ENCODE assay signal across 26 mouse cellular contexts in genomic region chr9:71254380-71254779, GRCm38 (mm10).
"Had no signal": no experiment of that assay in that cellular context is flagged by ENCODE, and none has a peak within 500 bp of the region (broad histone marks: within the 10 kb centered on the region; RNA-seq: fewer than 3 reads in every experiment).

No protein-coding gene starts in this region.

- H3K27ac ChIP-seq: gastrocnemius, adult 2 months; heart, embryonic 10.5 days; hindbrain, embryonic 10.5 days; hindbrain, embryonic 12.5 days; hindbrain, embryonic 14.5 days; kidney, embryonic 15.5 days; limb, embryonic 13.5 days; limb, embryonic 15.5 days; liver, embryonic 12.5 days had no signal

- H3K4me1 ChIP-seq: heart, embryonic 10.5 days; heart, embryonic 12.5 days; hindbrain, embryonic 10.5 days; hindbrain, embryonic 12.5 days; kidney, embryonic 15.5 days; limb, embryonic 13.5 days; limb, embryonic 15.5 days; liver, embryonic 12.5 days had no signal

- DNase-seq: forebrain, postnatal 0 days; gastrocnemius, adult 2 months; gastrocnemius, postnatal 10 days; gastrocnemius, postnatal 25 days; heart, adult 18-20 months; heart, postnatal 10 days; heart, postnatal 4 days; kidney, adult 11 months; kidney, adult 2 months; kidney, adult 9 months; kidney, postnatal 14 days; kidney, postnatal 36 days; layer of hippocampus, adult 9-11 months; layer of hippocampus, postnatal 36 days; left cerebral cortex, postnatal 4 days had no signal

- H3K9me3 ChIP-seq: heart, embryonic 10.5 days; heart, embryonic 12.5 days; hindbrain, embryonic 10.5 days; hindbrain, embryonic 12.5 days; kidney, embryonic 15.5 days; limb, embryonic 13.5 days; limb, embryonic 15.5 days; liver, embryonic 12.5 days had no signal

- H3K36me3 ChIP-seq: heart, embryonic 10.5 days; heart, embryonic 12.5 days; hindbrain, embryonic 10.5 days; hindbrain, embryonic 12.5 days; limb, embryonic 13.5 days; limb, embryonic 15.5 days; liver, embryonic 12.5 days had no signal

- H3K4me2 ChIP-seq: heart, embryonic 12.5 days; hindbrain, embryonic 12.5 days; hindbrain, embryonic 14.5 days; kidney, embryonic 15.5 days; limb, embryonic 13.5 days; limb, embryonic 15.5 days; liver, embryonic 12.5 days had no signal

- H3K4me3 ChIP-seq: gastrocnemius, adult 2 months; heart, embryonic 10.5 days; heart, embryonic 12.5 days; hindbrain, embryonic 10.5 days; hindbrain, embryonic 12.5 days; kidney, embryonic 15.5 days; limb, embryonic 13.5 days; limb, embryonic 15.5 days; liver, embryonic 12.5 days had no signal

- H3K9ac ChIP-seq: forebrain, postnatal 0 days; heart, embryonic 12.5 days; hindbrain, embryonic 12.5 days; hindbrain, embryonic 14.5 days; kidney, embryonic 15.5 days; limb, embryonic 13.5 days; limb, embryonic 15.5 days; liver, embryonic 12.5 days had no signal

- ATAC-seq: forebrain, postnatal 0 days; hindbrain, embryonic 16.5 days; inflammation-experienced regulatory T-cells, adult 6 months; liver, embryonic 12.5 days had no signal

- H3K27me3 ChIP-seq: heart, embryonic 12.5 days; hindbrain, embryonic 12.5 days; kidney, embryonic 15.5 days had no signal
